Mouse (Mus musculus): ENCODE results near the gene Heph.
"Not testable (repeated sequence)": the region's sequence is repeated elsewhere in the genome, so short reads cannot be mapped to it uniquely, and the experiment has no call there.

The Heph gene

GRCm38 (mm10) chrX:96455149-96455548 is at the start of gene Heph:
Gene Heph, plus strand, starts transcription at chrX:96455359.
- DNase-seq (ENCODE audit: low read depth in 2 of 2, low spot score in 2 of 2) = no peak

- not testable (repeated sequence) for DNase-seq (ENCODE audit: low read depth in 2 of 2, low spot score in 2 of 2)
These were observed 39.8 kb upstream of the Heph start for GRCm38 (mm10) chrX:96415351-96415750.

DNA sequence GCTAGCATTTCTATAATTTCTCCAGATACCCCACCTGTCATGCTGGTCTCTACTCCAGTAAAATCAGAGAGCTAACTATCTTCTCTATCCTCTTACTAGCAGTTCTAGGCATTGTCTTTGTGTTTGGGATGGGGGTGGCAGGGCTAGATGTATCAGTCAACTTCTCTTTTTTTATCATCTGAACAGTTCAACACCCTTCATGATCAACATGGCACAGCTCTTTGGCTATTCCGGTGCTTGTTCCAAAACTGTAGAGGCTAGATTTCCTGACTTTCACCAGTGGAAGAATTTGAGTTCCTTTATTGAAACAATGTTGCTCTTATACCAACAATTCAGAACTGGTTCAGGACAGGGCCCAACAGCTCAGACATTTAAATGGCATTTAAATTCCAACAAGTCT is 38.2 kb upstream of the Heph start:
- DNase-seq (ENCODE audit: low read depth in 2 of 2, low spot score in 2 of 2) = no peak

GRCm38 (mm10) chrX:96417733-96418132 is 37.4 kb upstream of the Heph start:
- no peak for DNase-seq (ENCODE audit: low read depth in 2 of 2, low spot score in 2 of 2)

DNA sequence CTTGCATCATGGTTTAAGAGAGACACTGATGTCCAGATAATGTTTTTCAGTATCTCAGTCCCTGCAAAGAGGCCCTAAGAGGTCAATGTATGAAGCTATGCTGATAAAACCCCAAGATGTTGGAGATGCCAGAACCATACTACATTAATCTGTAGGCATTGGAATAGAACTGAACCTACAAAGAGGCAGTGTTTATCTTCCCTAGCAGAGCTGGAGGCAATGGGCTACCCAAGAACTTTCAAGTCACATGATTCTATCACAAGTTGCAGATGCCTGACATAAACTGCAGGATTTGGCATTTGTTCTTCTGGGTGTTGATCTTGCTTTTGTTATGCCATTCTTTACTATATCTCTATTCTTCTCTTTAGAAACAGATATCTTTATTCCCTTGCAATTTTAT is 35.8 kb upstream of the Heph start:
- no peak for DNase-seq (ENCODE audit: low read depth in 2 of 2, low spot score in 2 of 2)

DNA sequence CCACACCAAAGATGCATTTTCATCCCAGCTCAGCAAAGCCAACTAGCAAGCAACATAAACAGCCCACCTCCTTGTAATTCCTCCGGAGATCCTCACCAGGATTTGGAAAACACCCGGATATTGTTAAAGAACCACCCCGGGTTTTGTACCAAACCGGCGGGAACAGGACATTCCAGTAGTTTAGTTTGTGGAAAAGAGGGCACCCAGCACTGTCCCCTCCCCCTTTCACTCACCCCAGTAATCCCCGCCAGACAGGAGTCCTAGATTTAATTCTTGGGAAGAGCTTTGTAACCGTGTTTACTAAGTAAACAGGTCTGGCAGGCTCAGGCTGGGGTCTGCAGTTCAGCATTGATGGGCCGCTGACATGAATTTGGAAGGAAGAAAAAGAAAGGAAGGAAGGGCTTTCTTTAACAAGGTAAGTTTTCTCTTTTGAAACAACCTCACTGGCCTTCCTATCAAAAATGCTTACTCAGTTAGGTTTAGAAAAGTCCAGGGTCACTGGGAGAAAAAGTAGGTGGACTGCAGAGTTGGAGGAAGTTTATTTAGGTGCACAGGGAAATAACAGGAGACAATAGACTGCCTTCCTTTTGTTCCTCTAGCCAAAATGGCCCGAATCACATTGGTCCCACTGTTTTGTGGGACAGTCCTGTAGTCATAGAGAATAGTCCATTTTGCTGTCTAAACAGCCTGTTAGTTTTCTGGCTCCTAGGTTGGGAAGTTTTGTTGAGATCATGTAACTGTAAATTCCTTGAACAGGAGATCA is 1.2 kb downstream of the Heph start, which contains the start of gene Hsf3:
Gene Hsf3 (minus strand): TSS at position 94 of the 763 bp plus-strand sequence.
- no peak for DNase-seq (ENCODE audit: low read depth in 2 of 2, low spot score in 2 of 2)

DNA sequence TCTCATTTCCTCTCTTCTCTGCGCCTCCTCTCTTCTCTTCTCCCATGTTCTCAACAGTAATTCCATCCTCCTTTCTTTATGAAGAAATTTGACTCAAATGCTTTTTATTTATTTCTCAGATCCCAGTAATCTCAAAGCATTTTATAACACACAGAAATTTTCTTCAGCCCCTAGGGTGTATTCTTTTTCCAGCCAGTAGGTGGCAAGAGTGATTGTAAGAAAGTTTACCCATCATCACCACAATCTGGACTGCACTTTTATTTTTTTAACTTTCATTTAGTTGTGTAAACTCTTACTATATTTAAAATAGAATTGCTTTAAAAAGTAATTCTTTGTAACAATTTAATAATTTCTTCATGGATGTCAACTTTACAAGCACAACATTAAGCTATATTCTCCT is 46.4 kb downstream of the Heph start:
- DNase-seq (ENCODE audit: low read depth in 2 of 2, low spot score in 2 of 2) = no peak

All from CD8-positive naive resting alpha-beta T cell, adult 2 months (primary cell).